Mouse (Mus musculus): ENCODE results near the gene Tstd1. TPM values are rescaled to one million over a fixed set of nuclear protein-coding genes. Genes with fewer than 3 reads are reported as not detected.

Tstd1 gene
- total and polyA plus RNA-seq, 2 experiments from 2014 or later = 3.9 TPM; not detected in 1

DNA sequence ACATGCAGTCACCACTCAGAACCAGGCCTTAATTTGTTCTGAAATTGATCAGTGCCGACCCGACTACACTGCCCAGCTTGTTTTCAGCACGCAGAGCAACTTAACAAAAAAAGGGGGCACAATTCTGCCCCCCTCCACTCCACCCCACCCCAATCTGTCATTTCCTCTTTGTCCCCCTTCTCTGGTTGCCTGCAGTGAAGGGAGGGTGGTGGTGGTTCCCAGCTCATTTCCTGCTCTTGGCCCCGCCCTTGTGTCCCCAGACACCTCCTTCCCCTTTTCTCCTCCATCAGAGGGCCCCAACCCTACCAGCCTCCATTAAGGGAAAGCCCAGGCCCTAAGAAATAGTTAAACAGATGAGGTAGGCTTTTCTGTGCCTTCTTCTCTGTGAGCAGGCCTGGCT is 28.6 kb upstream of the Tstd1 start:
- Histone ChIP-seq H3K4me2 (ENCODE audit: low read depth, low read length, poor library complexity, severe bottlenecking) (no peak overlapping the region), H3K36me3 (ENCODE audit: insufficient read depth, low read length) (no peaks in the 10 kb centered on the region), H3K9me3 (ENCODE audit: low read length) (no peaks in the 10 kb centered on the region), H3K4me1 (ENCODE audit: insufficient read depth, low read length) (no peaks in the 10 kb centered on the region), H3K4me3 (ENCODE audit: low read depth, low read length) (no peak overlapping the region), H3K27ac (ENCODE audit: low read depth, low read length) (no peak overlapping the region), H3K9ac (replicated peaks; ENCODE audit: low read length, poor library complexity, severe bottlenecking) (no peak overlapping the region), H3K27me3 (ENCODE audit: insufficient read depth, low read length) (no peaks in the 10 kb centered on the region)
- WGBS = 87% methylated on average over 4 of the region's 4 CpGs
- no peak for TF ChIP-seq CTCF (IDR thresholded peaks at IDR 0.05)
- DNase-seq (ENCODE audit: low spot score) = no peak
- ATAC-seq (ENCODE audit: low FRiP score) = no peak

DNA sequence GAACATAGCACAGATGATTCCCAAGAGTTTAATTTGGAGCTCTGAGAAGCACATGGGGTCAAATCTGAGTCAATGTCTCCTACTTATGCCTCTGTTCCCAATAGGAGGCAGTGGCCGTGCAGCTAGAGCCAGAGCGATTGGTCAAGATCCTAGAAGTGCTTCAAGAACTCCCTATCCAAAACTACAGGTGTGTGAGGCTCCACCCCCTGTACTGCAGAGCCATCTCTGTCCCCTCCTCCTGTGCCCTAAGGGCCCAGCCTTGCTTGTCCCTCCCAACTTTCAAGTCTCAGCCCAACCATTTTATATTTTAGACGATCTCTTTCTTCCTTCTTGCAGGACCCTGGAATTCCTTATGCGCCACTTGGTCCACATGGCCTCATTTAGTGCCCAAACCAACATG is 16.9 kb upstream of the Tstd1 start:
- H3K27ac ChIP-seq (ENCODE audit: low read depth, low read length) = no peak overlapping the region
- no peak for ATAC-seq (ENCODE audit: low FRiP score)
- TF ChIP-seq CTCF (IDR thresholded peaks at IDR 0.05) = no peak

DNA sequence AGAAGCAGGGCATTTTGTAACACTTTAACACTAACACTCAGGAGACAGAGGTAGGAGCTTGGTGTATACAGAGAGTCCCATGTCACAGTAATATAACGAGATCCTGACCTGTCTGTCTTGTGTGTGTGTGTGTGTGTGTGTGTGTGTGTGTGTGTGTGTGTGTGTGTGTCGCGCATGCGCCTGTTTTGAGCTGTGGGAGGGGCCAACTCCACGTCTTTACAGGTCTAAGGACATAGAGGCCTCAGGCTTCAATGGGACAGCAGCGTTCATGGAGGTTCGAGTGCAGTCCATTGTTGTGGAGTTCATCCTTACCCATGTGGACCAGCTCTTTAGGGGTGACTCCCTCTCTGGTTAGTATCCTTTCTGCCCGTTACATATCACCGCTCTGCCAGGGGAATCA is 15.7 kb upstream of the Tstd1 start:
- no peak overlapping the region for H3K9ac ChIP-seq (replicated peaks; ENCODE audit: low read length, poor library complexity, severe bottlenecking)
- H3K9me3 ChIP-seq (ENCODE audit: low read length) = no peaks in the 10 kb centered on the region
- 0 out of 2 replicates have a peak, but pooled peaks cover 6% of the 10 kb centered on the region for H3K27me3 ChIP-seq (ENCODE audit: insufficient read depth, low read length)
- no peak for TF ChIP-seq CTCF (IDR thresholded peaks at IDR 0.05)
- DNase-seq (ENCODE audit: low spot score) (no peak), ATAC-seq (ENCODE audit: low FRiP score) (no peak)
- no peak overlapping the region for H3K4me2 ChIP-seq (ENCODE audit: low read depth, low read length, poor library complexity, severe bottlenecking)
- H3K27ac ChIP-seq (ENCODE audit: low read depth, low read length) = no peak overlapping the region
- WGBS = 86% methylated on average over 9 of the region's 9 CpGs
- no peaks in the 10 kb centered on the region for H3K4me1 ChIP-seq (ENCODE audit: insufficient read depth, low read length)
- no peaks in the 10 kb centered on the region for H3K36me3 ChIP-seq (ENCODE audit: insufficient read depth, low read length)
- no peak overlapping the region for H3K4me3 ChIP-seq (ENCODE audit: low read depth, low read length)

More for the DNA sequence above, 16.9 kb upstream of the Tstd1 start:
- whole genome bisulfite sequencing = 88% methylated on average over 4 of the region's 4 CpGs
- Histone ChIP-seq H3K9me3 (ENCODE audit: low read length) (no peaks in the 10 kb centered on the region), H3K9ac (replicated peaks; ENCODE audit: low read length, poor library complexity, severe bottlenecking) (no peak overlapping the region), H3K4me1 (ENCODE audit: insufficient read depth, low read length) (no peaks in the 10 kb centered on the region), H3K27me3 (ENCODE audit: insufficient read depth, low read length) (no peaks in the 10 kb centered on the region), H3K36me3 (ENCODE audit: insufficient read depth, low read length) (no peaks in the 10 kb centered on the region), H3K4me2 (ENCODE audit: low read depth, low read length, poor library complexity, severe bottlenecking) (no peak overlapping the region), H3K4me3 (ENCODE audit: low read depth, low read length) (no peak overlapping the region)
- DNase-seq (ENCODE audit: low spot score) = no peak

DNA sequence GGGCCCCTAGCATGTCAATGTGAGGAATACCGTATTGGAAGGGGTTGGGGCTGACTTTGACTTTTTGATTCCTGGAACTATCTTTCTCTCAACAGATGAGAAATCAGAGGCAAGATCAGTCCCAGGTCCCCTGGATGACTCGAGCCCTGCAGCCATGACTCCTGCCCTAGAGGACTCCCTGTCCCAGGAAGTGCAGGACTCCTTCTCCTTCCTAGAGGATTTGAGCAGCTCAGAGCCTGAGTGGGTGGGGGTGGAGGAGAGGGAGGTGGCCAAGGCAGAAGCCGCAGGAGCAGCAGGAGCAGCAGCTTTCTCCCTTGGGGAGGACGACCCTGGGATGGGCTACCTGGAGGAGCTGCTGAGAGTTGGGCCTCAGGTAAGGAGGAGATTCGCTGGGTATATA is 11.4 kb upstream of the Tstd1 start:
- Histone ChIP-seq H3K36me3 (ENCODE audit: insufficient read depth, low read length) (no peaks in the 10 kb centered on the region), H3K4me2 (ENCODE audit: low read depth, low read length, poor library complexity, severe bottlenecking) (no peak overlapping the region), H3K9ac (replicated peaks; ENCODE audit: low read length, poor library complexity, severe bottlenecking) (no peak overlapping the region), H3K4me1 (ENCODE audit: insufficient read depth, low read length) (no peaks in the 10 kb centered on the region), H3K4me3 (ENCODE audit: low read depth, low read length) (no peak overlapping the region), H3K27me3 (ENCODE audit: insufficient read depth, low read length) (peaks cover 13% of the 10 kb centered on the region; the same call in 1 of the 2 replicates), H3K27ac (ENCODE audit: low read depth, low read length) (no peak overlapping the region), H3K9me3 (ENCODE audit: low read length) (no peaks in the 10 kb centered on the region)
- ATAC-seq (ENCODE audit: low FRiP score) (no peak), DNase-seq (ENCODE audit: low spot score) (no peak)
- no peak for TF ChIP-seq CTCF (IDR thresholded peaks at IDR 0.05)
- WGBS = 81% methylated on average over 5 of the region's 5 CpGs

DNA sequence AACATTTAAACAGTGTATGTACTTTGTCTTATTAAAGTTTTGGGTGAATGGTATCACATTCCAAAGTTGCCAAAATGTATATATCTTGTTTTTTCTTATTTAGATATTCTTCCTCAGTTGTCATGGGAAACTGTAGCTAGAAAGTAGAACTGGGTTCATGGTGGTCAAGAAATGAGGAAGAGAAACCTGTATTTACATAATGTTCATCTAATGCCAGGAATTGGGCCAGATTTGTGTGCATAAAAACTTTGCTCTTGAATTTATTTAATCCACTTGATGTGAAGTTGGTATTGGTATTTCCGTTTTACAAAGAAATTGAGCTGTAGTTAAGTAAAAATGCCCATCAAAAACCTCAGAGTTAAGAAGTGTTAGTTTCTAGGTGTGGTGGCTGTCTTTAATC is 8.4 kb upstream of the Tstd1 start:
- no peaks in the 10 kb centered on the region for H3K9me3 ChIP-seq (ENCODE audit: low read length)
- no peak for TF ChIP-seq CTCF (IDR thresholded peaks at IDR 0.05)
- no peaks in the 10 kb centered on the region for H3K4me1 ChIP-seq (ENCODE audit: insufficient read depth, low read length)
- ATAC-seq (ENCODE audit: low FRiP score) = no peak
- peaks cover 13% of the 10 kb centered on the region; the same call in 1 of the 2 replicates for H3K27me3 ChIP-seq (ENCODE audit: insufficient read depth, low read length)
- peak overlapping the region; percentile 66; the same call in 1 of the 2 replicates for H3K4me3 ChIP-seq (ENCODE audit: low read depth, low read length)
- DNase-seq (ENCODE audit: low spot score) = no peak
- no peak overlapping the region for H3K9ac ChIP-seq (replicated peaks; ENCODE audit: low read length, poor library complexity, severe bottlenecking)
- H3K36me3 ChIP-seq (ENCODE audit: insufficient read depth, low read length) = peaks cover 1% of the 10 kb centered on the region
- WGBS = 89% methylated on average over 1 of the region's 1 CpGs
- H3K4me2 ChIP-seq (ENCODE audit: low read depth, low read length, poor library complexity, severe bottlenecking) = no peak overlapping the region
- no peak overlapping the region for H3K27ac ChIP-seq (ENCODE audit: low read depth, low read length)

DNA sequence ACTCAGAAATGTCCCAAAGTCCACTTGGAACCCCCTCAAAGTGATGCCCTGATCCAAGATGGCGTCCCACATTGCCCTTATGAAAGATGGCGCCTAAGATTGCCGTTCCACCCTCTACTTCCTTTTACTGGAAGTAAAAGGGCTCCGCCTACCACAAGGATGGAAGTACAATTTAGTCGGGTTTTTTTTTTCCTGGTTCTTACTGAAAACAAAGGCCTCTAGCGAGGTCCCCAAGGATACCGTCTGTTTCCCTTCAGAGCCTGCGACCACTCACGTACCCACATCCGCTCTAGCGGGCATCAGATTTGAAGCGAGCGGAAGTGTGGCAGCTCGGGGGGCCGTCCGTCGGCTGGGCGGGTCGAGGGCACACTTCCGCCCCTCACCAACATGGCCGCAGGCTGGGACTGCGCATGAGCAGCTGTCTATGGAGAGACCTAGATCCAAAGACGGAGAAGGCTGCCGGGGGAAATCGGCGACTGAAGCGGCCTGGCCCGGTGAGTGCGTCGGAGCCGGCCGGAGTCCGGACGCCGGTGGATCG is 7.7 kb upstream of the Tstd1 start, which contains the start of gene Usf1:
Usf1 (plus strand) TSS at position 367 of the 538 bp plus-strand sequence.
- peak; percentile 97 for ATAC-seq (ENCODE audit: low FRiP score)
- DNase-seq (ENCODE audit: low spot score) = peak; percentile 98
- H3K4me3 ChIP-seq (ENCODE audit: low read depth, low read length) = peak within 1 kb of the TSS; percentile 66
- peaks cover 9% of the 10 kb centered on the region for H3K36me3 ChIP-seq (ENCODE audit: insufficient read depth, low read length)
- no peaks in the 10 kb centered on the region for H3K9me3 ChIP-seq (ENCODE audit: low read length)
- peak; percentile 30; the same call in 1 of the 2 replicates for TF ChIP-seq CTCF (IDR thresholded peaks at IDR 0.05)
- under 1% methylated on average over 36 of the region's 36 CpGs for WGBS
- H3K4me1 ChIP-seq (ENCODE audit: insufficient read depth, low read length) = no peaks in the 10 kb centered on the region
- peak within 1 kb of the TSS; percentile 63 for H3K4me2 ChIP-seq (ENCODE audit: low read depth, low read length, poor library complexity, severe bottlenecking)
- peaks cover 13% of the 10 kb centered on the region; the same call in 1 of the 2 replicates for H3K27me3 ChIP-seq (ENCODE audit: insufficient read depth, low read length)
- peak within 1 kb of the TSS; percentile 87 for H3K9ac ChIP-seq (replicated peaks; ENCODE audit: low read length, poor library complexity, severe bottlenecking)
- H3K27ac ChIP-seq (ENCODE audit: low read depth, low read length) = peak within 1 kb of the TSS; percentile 96

All from midbrain, postnatal 0 days (tissue).